Mouse (Mus musculus) retina, postnatal 1 day (tissue): ENCODE measurements around the gene Rnf113a1.
"Not testable (repeated sequence)": the region's sequence is repeated elsewhere in the genome, so short reads cannot be mapped to it uniquely, and the experiment has no call there.

Experiments
- DNase-seq: peaks from one replicate; pipeline ENCODE4 v3.0.0-alpha.2; 2012

The Rnf113a1 gene

GRCm38 (mm10) chrX:37191105-37191743 lies at the start of gene Rnf113a1, which contains the start of gene Ndufa1:
Gene Rnf113a1 (plus strand): TSS chrX:37191245.
Gene Ndufa1 (minus strand): TSS chrX:37191163.
- peak; percentile 90 for DNase-seq

GRCm38 (mm10) chrX:37141732-37142131 lies 49.3 kb upstream of the Rnf113a1 start:
- no peak for DNase-seq

GRCm38 (mm10) chrX:37144498-37144897 lies 46.5 kb upstream of the Rnf113a1 start:
- DNase-seq: not testable (repeated sequence)

GRCm38 (mm10) chrX:37144954-37145353 lies 46.1 kb upstream of the Rnf113a1 start:
- peak; percentile 29 for DNase-seq

- peak; percentile 3 for DNase-seq
These were observed 33.2 kb upstream of the Rnf113a1 start for GRCm38 (mm10) chrX:37157839-37158238.

- DNase-seq: no peak
These were observed 29.9 kb upstream of the Rnf113a1 start for GRCm38 (mm10) chrX:37161169-37161568.

GRCm38 (mm10) chrX:37163115-37163514 lies 27.9 kb upstream of the Rnf113a1 start:
- no peak for DNase-seq

GRCm38 (mm10) chrX:37167085-37167484 lies 24.0 kb upstream of the Rnf113a1 start:
- DNase-seq: peak; percentile 73

- no peak for DNase-seq
These were observed 22.3 kb upstream of the Rnf113a1 start, which contains the start of gene Akap14 for GRCm38 (mm10) chrX:37168742-37169141. Gene Akap14 (minus strand): TSS chrX:37168842.

- peak; percentile 2 for DNase-seq
These were observed 6.6 kb upstream of the Rnf113a1 start for GRCm38 (mm10) chrX:37184401-37184800.

- no peak for DNase-seq
These were observed 315 bp upstream of the Rnf113a1 start for GRCm38 (mm10) chrX:37190755-37191104.

GRCm38 (mm10) chrX:37191744-37192379 lies 817 bp downstream of the Rnf113a1 start:
- peak; percentile 18 for DNase-seq

- DNase-seq: no peak
These were observed 7.6 kb downstream of the Rnf113a1 start for GRCm38 (mm10) chrX:37198676-37199075.

GRCm38 (mm10) chrX:37210941-37211340 lies 19.9 kb downstream of the Rnf113a1 start, which contains the start of gene Gm9:
Gene Gm9 (minus strand): TSS chrX:37211041.
- no peak for DNase-seq

GRCm38 (mm10) chrX:37222158-37222557 lies 31.1 kb downstream of the Rnf113a1 start, which contains the start of gene Rhox1:
Gene Rhox1 (minus strand): TSS chrX:37222258.
- not testable (repeated sequence) for DNase-seq
